Mouse (Mus musculus) C2C12 (cell line): Measurements from ENCODE around the gene Mosmo.

Experiments used
- CEBPB ChIP-seq: IDR thresholded peaks from one replicate; pipeline ENCODE4 v1.6.1; 2011; ENCODE audit warnings: low read depth, mild to moderate bottlenecking, control low read depth, moderate library complexity
- CTCF ChIP-seq: IDR thresholded peaks from one replicate; pipeline ENCODE4 v1.5.1; 2011; ENCODE audit not compliant: control insufficient read depth, insufficient read depth, insufficient read length
- MAX ChIP-seq: IDR thresholded peaks from one replicate; pipeline ENCODE4 v1.6.1; 2011; ENCODE audit warnings: mild to moderate bottlenecking, control low read depth
- MYOG ChIP-seq: IDR thresholded peaks from one replicate; pipeline ENCODE4 v1.6.1; 2011; ENCODE audit not compliant: control insufficient read depth, insufficient read length; ENCODE audit errors: extremely low read depth
- USF1 ChIP-seq: IDR thresholded peaks from one replicate; pipeline ENCODE4 v1.6.1; 2011; ENCODE audit warnings: low read depth, mild to moderate bottlenecking, control low read depth, moderate library complexity

DNA sequence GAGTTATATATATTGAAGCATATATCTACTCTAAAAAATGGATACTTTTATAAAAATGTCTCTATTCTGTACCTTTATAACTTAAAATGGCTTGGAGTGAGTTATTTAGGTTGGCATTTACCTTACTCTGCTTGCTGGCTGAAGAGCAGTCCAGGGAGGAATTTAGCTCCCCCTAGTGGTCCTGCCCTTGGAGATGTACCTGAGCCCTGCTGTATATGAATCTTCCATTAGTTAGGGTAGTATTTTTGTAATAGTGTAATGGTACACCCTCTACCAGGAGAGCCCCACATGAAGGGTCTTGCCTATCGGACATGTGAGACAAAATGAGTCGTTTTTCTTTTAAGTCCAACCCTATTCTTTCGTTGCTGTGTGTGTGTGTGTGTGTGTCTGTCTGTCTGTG, 50.2 kb downstream of the Mosmo start:
- TF ChIP-seq MAX (no peak), CTCF (peak; percentile 28), MYOG (no peak), CEBPB (no peak), USF1 (no peak)
